Mouse (Mus musculus) hindbrain, postnatal 0 days (tissue): ENCODE measurements at regions not wholly inside any gene's neighbourhood (a gene's known extent, or its start where the extent isn't known, plus 50 kb on each side); places are given as distances from the start of the nearest gene placed in this dataset.
A peak's percentile ranks its signal among the peaks of the same experiment; 100 is the strongest.

Experiments
- ATAC-seq: fragments of 200-750 bp; cut with Nextera tagmentation; 2 replicates; pipeline ENCODE4 v1.8.0; 2017; ENCODE audit warnings: mild to moderate bottlenecking, moderate TSS enrichment, moderate library complexity
- DNase-seq: peaks from one replicate; pipeline ENCODE4 v3.0.0-alpha.2; 2015; ENCODE audit warnings: low spot score
- H3K27ac ChIP-seq: fragments of 300-500 bp; sonication (generic); 2 replicates; pipeline ENCODE4 v1.5.1; 2014; ENCODE audit warnings: mild to moderate bottlenecking
- H3K27me3 ChIP-seq: fragments of 300-500 bp; sonication (generic); 2 replicates; pipeline ENCODE4 v1.6.1; 2014; ENCODE audit warnings: low read length, mixed read lengths; ENCODE audit not compliant: insufficient read depth
- H3K36me3 ChIP-seq: fragments of 300-500 bp; sonication (generic); 2 replicates; pipeline ENCODE4 v1.6.1; 2014; ENCODE audit warnings: low read length, mixed read lengths; ENCODE audit not compliant: insufficient read depth
- H3K4me1 ChIP-seq: fragments of 300-500 bp; sonication (generic); 2 replicates; pipeline ENCODE4 v1.6.1; 2014; ENCODE audit warnings: antibody characterized with exemption, low read length, mixed read lengths; ENCODE audit not compliant: insufficient read depth
- H3K4me2 ChIP-seq: fragments of 300-500 bp; sonication (generic); 2 replicates; pipeline ENCODE4 v1.6.1; 2014; ENCODE audit warnings: low read depth, mild to moderate bottlenecking, low read length, moderate library complexity, mixed read lengths
- H3K4me3 ChIP-seq: fragments of 300-500 bp; sonication (generic); 2 replicates; pipeline ENCODE4 v1.5.1; 2014; ENCODE audit warnings: low read length
- H3K9ac ChIP-seq: fragments of 300-500 bp; sonication (generic); replicated peaks from 2 replicates; pipeline ENCODE4 v1.6.1; 2014; ENCODE audit warnings: mild to moderate bottlenecking, low read length, moderate library complexity, mixed read lengths
- H3K9me3 ChIP-seq: fragments of 300-500 bp; sonication (generic); 2 replicates; pipeline ENCODE4 v1.6.1; 2016; ENCODE audit warnings: low read length, mixed read lengths
- CTCF ChIP-seq: IDR thresholded peaks from 2 replicates; pipeline ENCODE4 v1.5.1; 2016; ENCODE audit warnings: antibody characterized with exemption, control low read depth, low read depth
- WGBS: fragments of 180-500 bp; shearing (Covaris S2); extraction: QIAGEN DNeasy Blood & Tissue Kit; methylation state at CpG from one replicate; pipeline ENCODE4 v1.1.7; 2014; 5-methylcytosine and 5-hydroxymethylcytosine counted together

DNA sequence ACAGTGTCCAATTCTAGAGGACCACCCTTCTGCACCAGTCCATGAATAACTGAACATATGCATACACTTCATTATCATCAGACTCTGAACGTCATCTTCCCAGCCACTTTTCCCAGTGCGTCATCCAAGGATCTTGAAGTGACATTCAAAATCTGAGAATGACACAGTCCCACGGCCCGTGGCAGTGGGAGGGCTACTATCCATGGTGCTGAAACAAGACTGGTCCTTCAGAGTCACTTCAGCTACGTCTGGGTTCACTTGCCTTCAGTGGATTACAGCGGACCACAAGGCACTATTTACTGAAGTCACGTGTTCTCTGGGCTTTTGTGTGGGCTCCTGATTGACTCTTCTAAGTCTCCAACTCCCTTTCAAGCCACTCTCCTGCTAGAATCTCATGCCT, 128.7 kb downstream of the Aipl1 start:
- no peak for ATAC-seq
- H3K27ac ChIP-seq: no peak overlapping the region
- H3K27me3 ChIP-seq: no peaks in the 10 kb centered on the region
- H3K9ac ChIP-seq: no peak overlapping the region
- no peak overlapping the region for H3K4me2 ChIP-seq
- H3K4me3 ChIP-seq: no peak overlapping the region
- no peaks in the 10 kb centered on the region for H3K36me3 ChIP-seq
- H3K4me1 ChIP-seq: no peaks in the 10 kb centered on the region
- no peaks in the 10 kb centered on the region for H3K9me3 ChIP-seq
- no peak for DNase-seq
- TF ChIP-seq CTCF: no peak
- WGBS: 40% methylated on average over 7 of the region's 7 CpGs

DNA sequence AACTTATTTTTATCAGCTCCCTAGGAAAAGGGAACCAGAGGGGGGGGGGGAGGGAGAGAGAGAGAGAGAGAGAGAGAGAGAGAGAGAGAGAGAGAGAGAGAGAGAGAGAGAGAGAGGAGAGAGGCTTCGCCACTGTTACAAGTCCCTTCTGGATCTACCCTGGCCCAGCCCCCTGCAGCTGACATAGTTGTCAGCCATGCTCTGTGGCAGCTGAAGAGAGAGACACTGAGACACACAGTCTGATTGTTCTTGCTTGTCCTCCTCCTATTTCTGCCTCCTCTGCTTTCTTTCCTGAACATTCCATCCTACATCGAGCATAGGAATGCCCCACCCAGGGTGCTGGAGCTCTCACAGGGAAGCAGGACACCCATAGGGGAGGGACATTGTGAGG, 134.3 kb downstream of the Aipl1 start:
- no peak overlapping the region for H3K4me2 ChIP-seq
- H3K36me3 ChIP-seq: no peaks in the 10 kb centered on the region
- H3K4me1 ChIP-seq: no peaks in the 10 kb centered on the region
- H3K4me3 ChIP-seq: no peak overlapping the region
- H3K9me3 ChIP-seq: no peaks in the 10 kb centered on the region
- no peak overlapping the region for H3K9ac ChIP-seq
- DNase-seq: no peak
- H3K27me3 ChIP-seq: no peaks in the 10 kb centered on the region
- no peak for TF ChIP-seq CTCF
- WGBS: 42% methylated on average over 2 of the region's 2 CpGs
- ATAC-seq: no peak
- H3K27ac ChIP-seq: no peak overlapping the region

DNA sequence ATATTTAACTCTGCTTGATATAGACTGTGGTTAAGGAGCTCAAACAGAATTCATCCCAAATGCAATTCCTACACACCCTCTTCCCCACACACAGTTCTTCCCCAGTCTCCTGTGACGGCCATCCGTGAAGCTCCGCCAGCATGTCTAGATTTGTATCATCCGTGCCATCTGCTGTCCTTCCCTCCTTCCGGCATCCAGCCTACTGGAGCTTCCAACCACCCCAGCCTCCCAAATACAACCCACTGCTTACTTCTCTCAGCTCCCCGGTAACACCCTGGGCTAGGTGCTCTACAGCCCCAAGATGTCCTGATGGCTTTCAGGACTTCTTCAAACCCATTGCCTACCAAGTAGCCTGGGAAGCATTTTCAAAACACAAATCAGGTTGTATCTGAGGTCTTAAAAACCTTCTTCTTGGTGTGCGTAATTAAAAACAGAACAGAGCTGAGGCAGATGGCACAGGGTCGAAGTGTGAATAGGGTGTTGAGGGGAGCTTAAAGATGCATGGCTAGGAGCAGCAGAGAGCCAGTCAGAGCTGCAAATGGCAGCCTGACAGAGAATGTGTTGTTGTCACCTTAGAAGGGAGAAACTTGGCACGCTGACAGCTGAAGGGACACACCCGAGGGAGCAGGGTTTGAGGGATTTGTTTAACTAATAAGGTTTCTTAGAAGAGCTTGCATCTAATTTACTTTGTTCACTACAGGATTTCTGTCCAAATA, 134.8 kb downstream of the Aipl1 start:
- no peak overlapping the region for H3K9ac ChIP-seq
- peak; percentile 49; the same call in 1 of the 2 replicates for ATAC-seq
- H3K4me3 ChIP-seq: no peak overlapping the region
- 47% methylated on average over 10 of the region's 10 CpGs for WGBS
- H3K9me3 ChIP-seq: no peaks in the 10 kb centered on the region
- no peaks in the 10 kb centered on the region for H3K27me3 ChIP-seq
- no peaks in the 10 kb centered on the region for H3K36me3 ChIP-seq
- peak overlapping the region; percentile 27; the same call in 1 of the 2 replicates for H3K27ac ChIP-seq
- DNase-seq: peak; percentile 77
- no peak for TF ChIP-seq CTCF
- H3K4me2 ChIP-seq: no peak overlapping the region
- H3K4me1 ChIP-seq: no peaks in the 10 kb centered on the region

DNA sequence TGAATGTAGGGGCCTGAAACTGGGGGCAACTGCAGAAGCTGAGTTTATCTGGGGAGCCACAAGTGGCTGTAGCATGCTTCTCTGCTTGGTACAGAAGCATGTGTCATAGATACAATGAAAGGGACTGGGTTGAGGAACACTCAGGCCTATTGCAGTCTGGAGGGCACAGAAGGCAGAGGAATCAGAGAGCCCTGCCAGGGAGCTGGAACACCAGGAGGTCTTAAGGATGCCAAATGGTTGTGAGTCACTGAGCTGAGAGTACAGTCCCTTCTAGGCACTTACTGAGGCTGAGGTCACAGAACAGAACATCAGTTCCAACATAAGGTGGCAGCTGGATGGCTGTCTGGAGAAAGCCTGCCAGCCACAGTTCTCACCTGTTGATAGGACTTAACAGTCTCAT, 136.5 kb downstream of the Aipl1 start:
- Histone ChIP-seq H3K4me3 (no peak overlapping the region), H3K9me3 (no peaks in the 10 kb centered on the region), H3K9ac (no peak overlapping the region), H3K27me3 (no peaks in the 10 kb centered on the region), H3K27ac (no peak overlapping the region), H3K36me3 (no peaks in the 10 kb centered on the region), H3K4me1 (no peaks in the 10 kb centered on the region), H3K4me2 (no peak overlapping the region)
- no peak for TF ChIP-seq CTCF
- no peak for ATAC-seq
- no peak for DNase-seq

DNA sequence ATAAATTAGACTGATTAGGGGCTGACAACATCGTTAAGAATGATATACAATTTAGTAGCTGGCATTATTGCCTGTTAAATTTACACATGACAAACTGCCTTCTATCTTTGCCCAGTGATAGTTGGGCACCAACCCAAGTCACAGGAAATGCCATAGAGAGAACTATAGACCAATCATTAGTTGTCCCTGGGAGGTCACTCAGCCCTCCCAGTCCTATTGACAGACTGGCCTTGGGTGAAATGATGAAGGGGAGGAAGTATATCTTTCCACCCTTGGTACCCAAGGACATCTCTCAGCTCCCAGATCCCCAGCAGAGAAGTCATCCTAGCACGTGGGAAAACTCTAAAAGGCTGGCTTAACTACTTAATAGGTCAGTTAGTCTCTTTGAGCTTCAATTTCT, 139.8 kb downstream of the Aipl1 start:
- no peaks in the 10 kb centered on the region for H3K27me3 ChIP-seq
- no peak overlapping the region for H3K9ac ChIP-seq
- H3K27ac ChIP-seq: no peak overlapping the region
- WGBS: 43% methylated on average over 2 of the region's 2 CpGs
- no peak overlapping the region for H3K4me2 ChIP-seq
- ATAC-seq: no peak
- no peak for TF ChIP-seq CTCF
- no peaks in the 10 kb centered on the region for H3K36me3 ChIP-seq
- DNase-seq: no peak
- no peak overlapping the region for H3K4me3 ChIP-seq
- no peaks in the 10 kb centered on the region for H3K9me3 ChIP-seq
- H3K4me1 ChIP-seq: no peaks in the 10 kb centered on the region

DNA sequence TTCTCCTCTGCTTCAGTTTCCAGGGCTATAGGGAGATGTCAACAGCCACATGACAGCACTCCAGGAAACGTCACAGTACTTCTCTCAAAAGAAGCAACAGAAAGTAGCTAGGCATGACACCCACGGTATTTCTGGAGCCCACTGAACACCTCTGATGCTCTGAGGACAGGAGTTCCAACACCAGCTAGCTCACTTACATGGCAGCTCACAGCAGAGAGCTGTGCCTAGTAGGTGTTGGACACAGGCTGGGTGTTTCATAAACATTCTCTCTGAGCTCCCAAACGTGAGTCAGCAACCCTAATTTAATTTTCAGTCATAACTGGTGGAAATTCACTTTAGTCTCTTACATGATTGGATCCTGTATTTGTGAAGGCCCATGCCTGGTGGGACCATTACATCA, 140.2 kb downstream of the Aipl1 start:
- 42% methylated on average over 3 of the region's 3 CpGs for WGBS
- no peak for ATAC-seq

DNA sequence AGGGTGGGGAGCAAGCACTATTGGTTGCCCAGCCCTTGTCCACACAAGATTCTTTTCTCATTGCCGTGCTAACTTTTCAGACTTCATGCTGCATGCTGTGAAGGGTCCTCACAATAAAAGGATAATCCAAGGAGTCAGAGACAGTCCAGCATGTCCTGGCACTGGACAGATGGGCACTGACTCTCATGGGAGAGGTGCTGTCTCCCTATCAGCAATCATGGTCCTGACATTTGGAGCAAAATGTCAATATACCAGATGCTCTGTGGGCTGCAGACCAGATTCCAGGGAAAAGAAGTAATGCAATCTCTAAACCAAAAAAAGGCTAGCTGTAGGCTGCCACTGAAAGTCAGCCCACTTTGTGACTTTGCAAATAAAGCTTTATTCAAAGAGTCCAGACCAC, 141.5 kb downstream of the Wscd1 start:
- peak; percentile 13 for DNase-seq

More for the DNA sequence above, 140.2 kb downstream of the Aipl1 start:
- no peaks in the 10 kb centered on the region for H3K36me3 ChIP-seq
- no peak overlapping the region for H3K27ac ChIP-seq
- H3K9ac ChIP-seq: no peak overlapping the region
- no peak overlapping the region for H3K4me3 ChIP-seq
- H3K4me1 ChIP-seq: no peaks in the 10 kb centered on the region
- no peak overlapping the region for H3K4me2 ChIP-seq
- DNase-seq: no peak
- H3K9me3 ChIP-seq: no peaks in the 10 kb centered on the region
- TF ChIP-seq CTCF: no peak
- no peaks in the 10 kb centered on the region for H3K27me3 ChIP-seq

More for the DNA sequence above, 141.5 kb downstream of the Wscd1 start:
- Histone ChIP-seq H3K4me2 (no peak overlapping the region), H3K9ac (no peak overlapping the region), H3K27me3 (no peaks in the 10 kb centered on the region), H3K27ac (no peak overlapping the region), H3K9me3 (no peaks in the 10 kb centered on the region), H3K36me3 (no peaks in the 10 kb centered on the region), H3K4me1 (no peaks in the 10 kb centered on the region), H3K4me3 (no peak overlapping the region)
- 47% methylated on average over 1 of the region's 1 CpGs for WGBS
- no peak for ATAC-seq
- TF ChIP-seq CTCF: no peak
